Mouse (Mus musculus) cerebellum, adult 2 months (tissue): ENCODE data around the gene Slc22a18.

Source experiments
- CTCF ChIP-seq: fragments of 200-500 bp; IDR thresholded peaks from 2 replicates; pipeline ENCODE4 v1.5.1; 2011; ENCODE audit warnings: low read depth, mild to moderate bottlenecking, control low read depth, low read length, moderate library complexity, borderline replicate concordance; ENCODE audit not compliant: insufficient read depth
- POLR2A ChIP-seq: fragments of 200-500 bp; IDR thresholded peaks from 2 replicates; pipeline ENCODE4 v1.6.1; 2011; ENCODE audit warnings: low read length, control low read depth, borderline replicate concordance; ENCODE audit not compliant: insufficient read depth

DNA sequence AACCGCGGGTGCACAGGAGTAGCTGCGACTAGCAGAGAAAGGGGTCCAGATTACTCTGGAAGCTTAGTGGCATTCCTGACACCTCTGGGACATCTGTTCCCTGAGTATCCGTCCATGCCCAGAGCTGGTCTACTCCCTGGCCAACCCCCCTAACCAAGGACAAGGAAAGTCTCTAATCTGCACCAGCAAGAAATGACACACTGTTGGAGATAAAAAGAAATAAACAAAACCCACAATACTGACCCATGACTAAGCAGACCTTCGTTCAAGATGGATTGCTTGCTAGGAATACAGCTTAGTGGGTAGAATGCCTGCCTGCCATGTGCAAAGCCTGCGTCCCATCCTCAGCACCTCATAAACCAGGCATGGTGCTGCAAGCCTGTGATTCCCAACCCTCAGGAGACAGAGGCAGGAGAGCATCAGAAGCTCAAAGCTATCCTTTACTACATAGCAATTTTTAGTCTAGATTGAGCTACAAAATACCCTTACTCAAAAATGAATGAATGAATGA, 20.1 kb downstream of the Slc22a18 start:
- no peak for TF ChIP-seq CTCF
- TF ChIP-seq POLR2A, result no peak
